Comparison of ENCODE assay signal across 12 mouse cellular contexts in genomic region chr9:35164142-35164874, GRCm38 (mm10).
"Had no signal": no experiment of that assay in that cellular context is flagged by ENCODE, and none has a peak within 500 bp of the region (broad histone marks: within the 10 kb centered on the region; RNA-seq: fewer than 3 reads in every experiment).

No protein-coding gene starts in this region.

- H3K4me1 ChIP-seq: limb, embryonic 13.5 days; midbrain, embryonic 15.5 days had no signal

- DNase-seq: kidney, adult 18-20 months; kidney, postnatal 14 days; left cerebral cortex, postnatal 4 days; liver, embryonic 13.5 days; lung, adult 18-20 months; right cerebral cortex, postnatal 4 days; thymus, postnatal 36 days had no signal

- H3K9ac ChIP-seq: kidney, embryonic 15.5 days; limb, embryonic 13.5 days; liver, embryonic 13.5 days; midbrain, embryonic 15.5 days; neural tube, embryonic 12.5 days had no signal

- H3K9me3 ChIP-seq: kidney, embryonic 15.5 days; limb, embryonic 13.5 days; liver, embryonic 13.5 days; midbrain, embryonic 10.5 days; midbrain, embryonic 15.5 days; neural tube, embryonic 12.5 days had no signal

- H3K27me3 ChIP-seq: kidney, embryonic 15.5 days; limb, embryonic 13.5 days; liver, embryonic 13.5 days; midbrain, embryonic 15.5 days; neural tube, embryonic 12.5 days had no signal

- H3K27ac ChIP-seq: kidney, embryonic 15.5 days; limb, embryonic 13.5 days; liver, embryonic 13.5 days; midbrain, embryonic 10.5 days; midbrain, embryonic 15.5 days; neural tube, embryonic 12.5 days had no signal

- ATAC-seq: midbrain, embryonic 15.5 days had no signal

- H3K4me3 ChIP-seq: kidney, embryonic 15.5 days; limb, embryonic 13.5 days; liver, embryonic 13.5 days; midbrain, embryonic 10.5 days; midbrain, embryonic 15.5 days; neural tube, embryonic 12.5 days had no signal

- H3K36me3 ChIP-seq: midbrain, embryonic 15.5 days had no signal

- H3K4me2 ChIP-seq: kidney, embryonic 15.5 days; limb, embryonic 13.5 days; liver, embryonic 13.5 days; midbrain, embryonic 15.5 days; neural tube, embryonic 12.5 days had no signal
